Mouse (Mus musculus): ENCODE results near the gene Clec11a.
A peak's percentile ranks its signal among the peaks of the same experiment; 100 is the strongest.

The Clec11a gene

GRCm38 (mm10) chr7:44280959-44281358 lies 25.7 kb downstream of the Clec11a start:
- DNase-seq (ENCODE audit: low spot score in 2 of 2), result no peak

- DNase-seq (ENCODE audit: low spot score in 2 of 2), result no peak
Measured at GRCm38 (mm10) chr7:44277250-44277622, 29.5 kb downstream of the Clec11a start.

GRCm38 (mm10) chr7:44276461-44277249 lies 30.0 kb downstream of the Clec11a start:
- no peak for DNase-seq (ENCODE audit: low spot score in 2 of 2)

- no peak for DNase-seq (ENCODE audit: low spot score in 2 of 2)
Measured at GRCm38 (mm10) chr7:44275546-44275945, 31.2 kb downstream of the Clec11a start.

DNA sequence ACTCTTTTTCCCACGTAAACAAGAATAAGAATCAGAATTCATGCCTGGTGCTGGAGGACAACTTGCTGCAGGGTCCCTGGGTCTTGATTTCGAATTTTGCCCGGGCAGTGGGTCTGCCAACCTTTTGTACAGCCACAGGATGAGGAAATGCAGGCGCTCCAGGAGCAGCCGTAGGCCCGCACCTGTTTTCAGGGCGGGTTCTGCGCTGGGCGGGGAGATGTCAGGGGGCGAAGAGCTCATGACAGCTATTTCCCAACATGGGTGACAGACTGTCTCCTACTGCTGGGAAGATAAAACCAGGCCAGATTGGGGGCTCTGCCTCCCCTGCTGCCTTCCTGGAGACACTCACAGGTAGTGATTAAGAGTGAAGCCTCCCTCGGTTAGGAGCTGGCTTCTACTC lies 32.6 kb downstream of the Clec11a start:
- DNase-seq (ENCODE audit: low spot score in 2 of 2), result no peak

GRCm38 (mm10) chr7:44273446-44273845 lies 33.3 kb downstream of the Clec11a start:
- DNase-seq (ENCODE audit: low spot score in 2 of 2), result no peak

- DNase-seq (ENCODE audit: low spot score in 2 of 2), result no peak
Measured at GRCm38 (mm10) chr7:44272546-44272945, 34.2 kb downstream of the Clec11a start.

GRCm38 (mm10) chr7:44271309-44271708 lies 35.4 kb downstream of the Clec11a start:
- no peak for DNase-seq (ENCODE audit: low spot score in 2 of 2)

GRCm38 (mm10) chr7:44269397-44269796 lies 37.3 kb downstream of the Clec11a start:
- no peak for DNase-seq (ENCODE audit: low spot score in 2 of 2)

GRCm38 (mm10) chr7:44268117-44268516 lies 38.6 kb downstream of the Clec11a start:
- no peak for DNase-seq (ENCODE audit: low spot score in 2 of 2)

DNA sequence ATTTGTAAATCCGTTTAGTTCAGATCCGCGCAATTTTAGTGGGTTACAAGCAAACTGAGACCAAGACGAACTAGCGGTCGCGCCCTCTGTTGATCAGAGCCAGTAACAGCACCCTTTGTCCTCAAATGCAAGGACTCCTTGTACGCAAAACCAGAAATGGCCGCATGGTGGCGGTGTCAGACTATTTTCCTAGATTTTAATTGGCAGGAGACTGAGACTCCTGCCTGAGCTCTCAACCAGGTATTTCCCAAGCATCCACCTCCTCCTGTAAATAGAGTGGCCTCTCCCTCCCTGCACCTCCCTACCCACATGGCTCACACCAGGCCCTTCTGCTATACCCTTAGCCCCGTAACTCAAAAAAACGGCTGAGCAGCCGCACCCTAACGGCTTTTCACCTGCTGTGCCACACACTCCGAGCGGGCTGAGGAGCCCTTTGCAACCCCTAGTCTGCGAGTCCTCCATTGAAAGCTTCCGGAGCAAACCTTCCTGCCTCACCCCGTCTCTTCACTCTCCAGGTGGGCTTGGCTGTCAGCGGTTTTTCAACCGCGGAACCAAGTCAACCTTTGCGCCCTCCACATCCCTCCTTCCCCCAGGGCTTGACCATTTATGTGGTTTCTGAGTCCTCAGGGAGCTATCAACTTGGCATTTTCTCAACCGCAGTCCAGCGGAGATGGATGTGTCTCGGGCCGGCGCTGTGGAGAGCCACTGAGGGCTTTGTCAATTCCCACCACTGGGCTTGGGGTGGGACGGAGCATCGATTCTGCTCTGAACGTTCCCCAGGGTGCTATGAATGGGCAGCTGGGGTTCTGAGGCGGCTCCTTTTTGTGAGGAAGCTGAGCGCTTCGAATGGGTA lies 43.7 kb downstream of the Clec11a start:
- DNase-seq (ENCODE audit: low spot score in 2 of 2), result peak; percentile 89 to 94

GRCm38 (mm10) chr7:44261147-44261546 lies 45.6 kb downstream of the Clec11a start, which contains the start of gene Gm15517:
Gene Gm15517 (plus strand): TSS chr7:44261447.
- DNase-seq (ENCODE audit: low spot score in 2 of 2), result no peak

DNA sequence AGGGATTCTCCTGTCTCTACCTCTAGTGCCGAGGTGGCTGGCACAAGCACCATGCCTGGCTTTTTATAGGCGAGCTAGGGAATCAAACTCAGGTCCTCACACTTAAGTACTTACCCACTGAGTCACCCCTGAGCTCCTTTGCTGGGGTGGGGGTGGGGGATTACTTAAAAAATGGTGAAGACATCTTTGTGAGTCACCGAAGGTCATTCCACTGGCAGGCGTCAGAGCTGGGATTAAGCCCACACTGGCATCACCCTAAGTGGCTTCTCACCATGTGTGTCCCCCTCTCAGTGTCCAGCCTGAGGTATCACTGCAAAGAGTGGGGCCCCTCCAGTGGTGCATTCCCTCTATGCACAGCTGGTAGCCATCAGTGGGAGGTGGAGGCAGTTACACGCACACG lies 46.3 kb downstream of the Clec11a start:
- DNase-seq (ENCODE audit: low spot score in 2 of 2), result no peak

DNA sequence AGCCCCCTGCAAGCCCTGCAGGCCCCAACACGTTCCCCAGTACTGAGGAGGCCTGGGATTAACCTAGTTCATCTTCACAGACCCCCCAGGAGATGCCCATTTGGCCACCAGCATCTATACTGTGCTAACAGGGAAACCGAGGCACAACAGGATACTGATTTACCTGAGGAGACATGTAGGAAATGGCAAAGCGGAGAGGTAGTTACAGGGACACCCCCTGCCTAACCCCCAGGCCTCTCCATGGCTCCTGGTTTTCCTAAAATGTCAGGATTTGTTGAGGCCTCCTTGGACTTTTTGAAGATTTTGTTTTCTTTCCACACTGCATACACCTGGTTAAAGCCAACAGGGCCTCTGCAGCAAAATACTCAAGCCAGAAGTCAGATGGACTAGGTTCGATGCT lies 49.4 kb downstream of the Clec11a start, which contains the start of gene Acp4:
TSS of gene Acp4 (minus strand) at position 101 of the 400 bp plus-strand sequence.
- no peak for DNase-seq (ENCODE audit: low spot score in 2 of 2)

DNA sequence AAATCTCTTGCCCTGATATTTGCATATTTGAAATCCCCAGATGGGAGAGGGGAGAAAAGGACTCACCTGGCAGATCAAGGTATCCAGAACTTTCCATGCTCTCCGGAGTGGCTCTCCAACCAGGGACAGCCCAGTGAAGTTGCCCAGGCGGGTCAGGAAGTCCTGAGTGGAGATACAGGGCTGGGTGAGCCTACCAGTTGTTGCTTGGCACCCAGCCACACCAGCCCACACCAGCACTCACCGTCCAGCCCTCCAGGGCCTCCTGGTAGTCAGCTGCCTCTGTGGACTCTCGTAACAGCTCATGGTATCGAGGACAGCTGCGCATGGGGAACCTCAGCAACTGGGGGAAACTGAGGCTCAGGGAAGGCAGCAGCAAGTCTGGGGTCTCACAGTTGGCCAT lies 51.8 kb downstream of the Clec11a start:
- DNase-seq (ENCODE audit: low spot score in 2 of 2), result no peak

DNA sequence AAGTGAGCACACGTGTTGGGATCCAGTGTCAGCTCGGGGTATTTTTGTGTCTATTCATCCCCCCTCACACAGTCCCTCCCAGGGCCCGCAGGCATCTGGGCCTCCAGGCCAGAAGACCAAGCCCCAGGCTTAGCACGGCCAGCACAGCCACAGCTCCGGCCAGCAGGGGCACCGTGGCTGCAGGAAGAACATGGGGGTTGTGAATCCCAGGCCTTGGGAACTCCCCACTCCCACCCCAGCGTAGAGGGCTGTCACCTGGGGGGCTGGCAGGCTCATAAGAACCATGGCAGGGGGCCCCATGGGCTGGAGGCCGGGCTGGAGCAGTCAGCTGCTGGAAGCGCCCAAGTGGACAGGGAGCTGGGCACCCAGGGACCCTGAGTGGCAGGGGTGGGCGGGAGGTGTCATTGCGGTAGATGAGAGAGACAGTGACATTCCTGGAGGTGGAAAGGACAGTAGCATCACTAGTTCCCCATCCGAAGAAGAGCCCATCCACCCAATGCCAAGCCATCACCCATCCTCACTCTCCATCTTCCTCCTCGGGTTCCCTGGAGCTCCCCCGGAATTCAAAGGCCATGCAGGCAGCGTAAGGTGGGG lies 53.6 kb downstream of the Clec11a start:
- DNase-seq (ENCODE audit: low spot score in 2 of 2), result no peak

All from spleen, postnatal 4 days (tissue).